Mouse (Mus musculus) embryonic stem cell, embryonic (primary cell): ENCODE measurements at regions not wholly inside any gene's neighbourhood (a gene's known extent, or its start where the extent isn't known, plus 50 kb on each side); places are given as distances from the start of the nearest gene placed in this dataset.

Experiments
- CTCF ChIA-PET, 4 experiments: fragments of 300-600 bp in 2 of 4; fragments of 350-600 bp in 2 of 4; sonication (Branson Sonifier 250); formaldehyde crosslinking; loops; one replicate each; lab custom pipeline; 2022; ENCODE audit warnings: inconsistent platforms in 2 of 4; lab: Charles Lee
- POLR2A ChIA-PET, 4 experiments: fragments of 300-600 bp in 2 of 4; fragments of 350-600 bp in 2 of 4; sonication (Branson Sonifier 250); formaldehyde crosslinking; loops; one replicate each; lab custom pipeline; 2022; ENCODE audit warnings: antibody characterized with exemption in 4 of 4, inconsistent platforms in 1 of 4; lab: Charles Lee

DNA sequence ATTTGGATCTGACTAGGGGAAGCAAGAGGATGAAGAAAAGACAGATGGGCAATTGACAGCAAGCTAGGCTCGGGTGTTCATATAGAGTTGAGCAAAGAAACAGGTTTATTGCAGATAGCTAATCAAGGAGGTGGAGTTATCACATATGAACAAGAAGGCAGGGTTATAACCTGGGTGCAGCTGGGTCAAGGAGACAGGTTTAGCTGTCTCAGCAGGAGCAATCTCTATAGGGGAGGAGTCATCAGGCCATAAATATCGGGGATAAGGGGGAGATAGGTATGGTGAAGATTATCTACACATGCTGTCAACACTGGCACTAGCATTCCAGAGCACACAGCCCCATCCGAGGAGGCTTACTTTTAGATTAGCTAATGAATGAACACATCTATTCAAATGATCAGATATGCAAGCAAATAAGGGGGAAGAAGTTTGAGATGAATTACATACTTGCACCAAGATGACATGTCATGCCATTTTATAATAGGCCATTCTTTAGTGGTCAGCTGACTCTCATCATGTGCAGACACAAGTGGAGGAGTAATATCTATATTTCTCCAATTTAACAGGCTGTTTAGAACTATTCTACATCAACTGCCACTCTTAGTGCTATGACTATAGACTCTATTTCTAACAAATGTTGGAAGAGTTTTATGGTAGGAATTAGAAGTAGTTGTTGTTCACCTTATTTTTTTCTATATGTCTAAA is 76.9 kb downstream of the Lhx9 start:
- ChIA-PET POLR2A (no interaction called here), CTCF (no interaction called here)

GRCm38 (mm10) chr1:138762876-138763275 is 85.5 kb downstream of the Lhx9 start:
- CTCF ChIA-PET: interaction anchor here in 2 of 4 experiments (1.0 kb wide), 2 partner anchors 11 kb away, joined by 3 read pairs; no protein-coding TSS in a partner anchor
- POLR2A ChIA-PET: no interaction called here

DNA sequence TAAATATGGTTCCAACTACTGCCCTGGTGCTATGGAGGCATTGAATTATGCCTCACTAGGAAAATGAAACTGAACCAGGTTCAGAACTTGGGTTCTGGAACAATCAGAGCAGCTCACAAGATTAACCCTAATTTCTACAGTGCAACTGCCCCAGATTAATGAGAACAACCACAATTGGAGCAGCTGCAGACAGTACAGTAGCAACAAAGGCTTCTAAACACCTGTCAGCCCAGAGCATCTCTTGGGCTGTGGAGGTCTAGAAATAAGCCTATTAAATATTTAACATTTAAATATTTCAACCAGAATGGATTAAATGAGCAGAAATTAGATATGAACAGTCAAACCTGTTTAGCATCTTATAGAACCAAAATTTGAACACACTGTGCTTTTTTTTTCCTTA is 90.6 kb downstream of the Lhx9 start:
- ChIA-PET POLR2A (no interaction called here), CTCF (no interaction called here)

GRCm38 (mm10) chr1:138733308-138733707 is 113.4 kb upstream of the Nek7 start:
- POLR2A ChIA-PET: interaction anchor here in 1 of 4 experiments (1.1 kb wide), 1 partner anchor 23 kb away, joined by 5 read pairs; no protein-coding TSS in a partner anchor

DNA sequence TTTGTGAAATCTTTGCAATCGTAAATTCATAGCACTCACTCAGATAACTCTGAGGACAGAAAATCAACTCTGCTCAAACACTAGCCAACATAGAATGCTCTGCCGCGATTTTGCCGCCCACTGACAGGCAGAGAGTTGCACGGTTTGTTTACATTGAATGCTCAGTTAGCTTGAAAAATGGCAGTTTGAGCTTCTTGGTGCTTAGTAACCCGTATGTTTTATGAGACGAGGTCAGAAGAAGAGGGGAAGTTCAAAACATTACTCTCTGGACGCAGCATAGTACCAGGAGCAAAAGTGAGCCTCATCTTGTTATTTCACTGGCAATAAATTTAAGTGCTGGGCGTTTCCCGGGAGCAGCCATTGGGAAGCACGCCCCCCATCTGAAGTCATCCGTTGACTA is 111.1 kb upstream of the Nek7 start:
- ChIA-PET CTCF (no interaction called here), POLR2A (no interaction called here)

More at GRCm38 (mm10) chr1:138733308-138733707, 113.4 kb upstream of the Nek7 start:
- CTCF ChIA-PET: no interaction called here

DNA sequence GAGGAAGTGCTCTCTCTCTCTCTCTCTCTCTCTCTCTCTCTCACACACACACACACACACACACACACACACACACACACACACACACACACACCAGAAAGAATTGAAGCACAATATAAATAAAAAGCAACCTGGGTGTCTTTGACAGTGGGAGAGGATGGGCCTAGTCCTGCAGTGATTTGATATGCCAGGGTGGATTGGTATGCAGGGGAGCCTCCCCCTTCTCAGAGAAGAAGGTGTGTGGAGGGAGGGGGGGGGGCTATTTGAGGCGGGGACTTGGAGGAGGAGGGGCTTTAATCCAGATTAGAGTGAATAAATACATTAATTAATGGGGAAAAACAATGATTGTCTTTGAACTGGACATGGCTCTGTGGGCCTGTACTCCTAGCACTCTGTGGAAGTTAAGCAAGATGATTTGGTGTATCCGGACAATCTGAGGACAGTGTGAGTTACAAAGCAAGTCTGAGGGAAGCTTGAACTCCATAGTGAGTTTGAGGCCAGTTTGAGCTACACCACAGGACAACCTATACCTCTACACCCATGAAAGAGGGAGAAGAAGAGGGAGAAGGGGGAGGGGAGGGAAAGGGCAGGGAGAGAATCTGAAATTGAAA is 109.3 kb upstream of the Nek7 start:
- CTCF ChIA-PET: interaction anchor here in 1 of 4 experiments (0.7 kb wide), 1 partner anchor 1333 kb away, joined by 14 read pairs; no protein-coding TSS in a partner anchor
- POLR2A ChIA-PET: interaction anchor here in 1 of 4 experiments (0.6 to 0.7 kb wide), 2 partner anchors 46 to 582 kb away, joined by 3 to 5 read pairs; no protein-coding TSS in a partner anchor

- ChIA-PET POLR2A (no interaction called here), CTCF (no interaction called here)
Observed at GRCm38 (mm10) chr1:138720728-138721127, 100.8 kb upstream of the Nek7 start.

DNA sequence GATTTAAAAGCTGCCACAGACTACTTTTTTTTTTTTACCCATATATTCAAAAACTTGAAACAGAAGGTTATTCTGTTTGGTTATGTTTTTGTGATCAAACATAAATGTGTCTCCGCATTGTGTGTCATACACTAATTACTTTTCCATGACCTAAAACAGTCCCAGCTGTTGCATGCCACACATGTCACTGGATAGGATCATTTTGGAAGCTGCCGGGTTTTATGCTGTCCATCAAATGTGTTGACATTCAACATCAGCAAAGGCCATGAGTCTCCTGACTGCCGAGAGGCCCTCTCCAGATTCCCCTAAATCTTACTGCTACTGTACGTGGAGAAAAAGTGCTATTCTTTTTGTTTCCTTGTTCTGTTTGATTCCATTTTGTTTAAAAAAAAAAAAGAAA is 99.4 kb upstream of the Nek7 start:
- ChIA-PET POLR2A (no interaction called here), CTCF (interaction anchor here in 1 of 4 experiments (0.7 kb wide), 1 partner anchor 385 kb away, joined by 3 read pairs; no protein-coding TSS in a partner anchor)

DNA sequence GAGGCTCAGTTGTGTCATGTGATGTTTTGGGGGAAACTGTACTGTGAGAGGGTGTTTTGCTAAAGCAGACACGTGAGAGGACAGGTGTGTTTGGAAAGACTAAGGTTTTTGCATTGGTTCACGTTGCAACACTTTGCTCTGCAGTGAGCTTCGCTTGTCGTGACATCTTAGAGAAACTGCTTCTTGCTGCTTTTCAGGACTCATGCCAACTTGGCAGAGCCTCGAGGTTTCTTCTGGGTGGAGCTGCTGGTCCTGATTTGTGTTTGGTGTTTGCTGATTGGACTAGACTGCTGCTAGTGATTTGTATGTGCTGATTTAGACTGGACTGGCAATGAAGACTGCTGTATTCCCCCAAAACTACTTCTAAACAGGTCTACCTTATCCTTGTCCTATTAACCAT is 97.0 kb upstream of the Nek7 start:
- CTCF ChIA-PET: interaction anchor here in 1 of 4 experiments (0.7 kb wide), 1 partner anchor 9 kb away, joined by 3 read pairs; no protein-coding TSS in a partner anchor
- POLR2A ChIA-PET: no interaction called here

DNA sequence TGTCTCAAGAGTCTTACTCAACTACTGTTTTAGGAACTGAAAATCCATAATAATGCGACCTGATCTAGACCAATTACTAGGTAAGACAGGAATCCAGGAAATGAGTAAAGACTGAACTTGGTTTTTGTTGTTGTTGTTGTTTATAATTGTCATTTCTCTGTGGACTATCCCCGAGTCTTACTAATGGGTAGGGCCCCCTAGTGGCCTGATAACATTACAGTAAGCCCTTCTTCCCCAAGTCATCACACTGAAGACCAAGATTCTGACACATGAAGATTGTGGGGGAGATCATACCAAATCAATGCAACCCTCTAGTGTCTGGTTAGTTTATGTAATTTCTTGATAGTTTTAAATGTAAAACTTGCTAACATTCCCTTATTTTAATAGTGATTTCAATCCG is 95.2 kb upstream of the Nek7 start:
- ChIA-PET CTCF (no interaction called here), POLR2A (no interaction called here)

GRCm38 (mm10) chr1:138709229-138709608 is 89.3 kb upstream of the Nek7 start:
- CTCF ChIA-PET: no interaction called here

DNA sequence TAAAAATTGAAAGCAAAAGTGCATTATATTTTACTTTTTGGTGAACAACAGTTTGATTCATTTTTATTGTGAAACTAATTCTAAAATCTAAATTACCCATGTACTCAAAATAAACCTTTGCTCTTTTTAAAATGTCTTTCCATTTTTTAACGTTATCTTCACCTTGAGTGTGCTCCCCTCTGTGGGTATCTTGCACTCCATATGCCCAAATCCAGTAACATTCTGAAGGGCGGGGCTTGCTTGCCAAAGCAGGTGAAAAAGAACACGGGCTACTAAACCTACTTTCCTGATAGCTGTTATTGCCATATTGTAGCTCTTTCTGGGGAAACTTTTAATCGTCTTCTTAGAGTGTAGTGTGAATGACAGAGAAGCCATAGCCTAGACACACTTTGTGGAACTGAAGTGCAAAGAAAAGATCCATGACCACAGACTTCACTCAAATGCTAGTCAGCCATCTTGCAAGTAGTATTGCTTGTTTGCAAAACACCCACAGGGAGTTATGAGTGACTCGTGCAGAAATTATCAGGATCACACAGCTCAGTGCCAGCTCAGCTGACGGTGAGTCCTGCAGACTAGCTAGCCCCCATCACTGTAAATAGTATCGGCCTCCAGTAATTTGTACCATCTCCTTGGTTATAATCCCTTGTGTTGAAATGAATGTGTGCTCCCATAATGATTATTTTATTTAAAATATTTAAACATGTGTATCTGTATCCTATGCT is 88.7 kb upstream of the Nek7 start:
- CTCF ChIA-PET: no interaction called here
- POLR2A ChIA-PET: no interaction called here

More at GRCm38 (mm10) chr1:138709229-138709608, 89.3 kb upstream of the Nek7 start:
- POLR2A ChIA-PET: no interaction called here

- ChIA-PET CTCF (no interaction called here), POLR2A (no interaction called here)
Observed at GRCm38 (mm10) chr1:138707913-138708312, 88.0 kb upstream of the Nek7 start.

DNA sequence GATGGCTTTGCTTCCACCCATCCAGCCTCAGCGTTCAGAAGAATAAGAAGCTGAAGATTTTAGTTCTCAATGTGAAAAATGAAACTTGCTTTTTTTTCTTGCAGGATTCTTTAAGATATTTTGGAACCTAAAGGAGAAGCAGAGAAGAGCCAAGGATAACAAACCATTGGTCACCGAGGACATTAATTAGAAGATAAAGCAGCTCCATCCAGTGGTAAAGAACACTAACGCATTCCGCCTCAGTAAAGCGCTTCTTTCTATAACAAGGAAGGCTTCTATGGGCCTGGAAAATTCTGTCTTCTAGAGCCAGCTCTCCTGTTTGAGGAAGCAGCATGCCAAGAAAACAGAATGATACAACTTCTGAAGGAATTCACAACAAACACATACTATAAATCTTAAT is 83.3 kb upstream of the Nek7 start:
- ChIA-PET CTCF (no interaction called here), POLR2A (no interaction called here)

DNA sequence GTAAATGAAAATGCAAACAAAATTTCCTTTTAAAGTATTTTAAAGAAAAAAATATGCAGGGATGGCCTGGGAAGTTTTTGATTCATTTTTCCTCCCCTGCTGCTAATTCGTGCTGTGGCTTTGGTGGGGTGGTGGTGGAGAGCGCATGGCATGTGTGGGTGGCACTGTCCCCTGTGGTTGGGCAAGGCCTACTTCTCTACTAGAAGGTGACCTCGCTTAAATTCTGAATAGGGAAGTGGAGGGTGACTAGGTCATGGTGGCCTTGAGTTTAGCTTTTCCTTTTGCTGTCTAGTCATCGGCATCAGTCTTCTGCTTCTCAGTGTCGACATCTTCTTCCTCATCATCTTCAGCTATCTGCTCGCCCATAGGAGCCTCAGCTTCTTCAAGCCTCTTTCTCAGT is 69.3 kb upstream of the Nek7 start:
- ChIA-PET POLR2A (no interaction called here), CTCF (interaction anchor here in 2 of 4 experiments (0.5 to 0.6 kb wide), 2 partner anchors 19 to 220 kb away, joined by 3 to 4 read pairs; no protein-coding TSS in a partner anchor)

DNA sequence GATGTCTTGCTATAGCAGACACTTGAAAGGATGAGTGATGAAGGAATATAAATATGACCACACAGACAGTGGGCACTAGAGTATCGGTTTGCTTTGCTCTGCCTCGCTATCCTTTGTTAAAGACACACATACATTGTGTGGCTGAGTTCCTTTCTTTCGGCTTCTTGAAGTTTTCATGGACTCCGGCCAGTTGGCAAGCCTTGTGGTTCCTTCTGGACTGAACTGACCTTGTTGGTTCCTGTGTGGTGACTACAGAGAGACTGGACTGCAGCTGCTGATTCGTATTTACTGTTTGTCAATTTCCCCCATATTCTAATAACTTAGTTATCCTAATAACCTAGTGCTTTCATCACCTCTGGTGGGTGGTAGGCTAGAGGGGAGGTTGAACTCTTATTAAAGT is 66.8 kb upstream of the Nek7 start:
- POLR2A ChIA-PET: no interaction called here
- CTCF ChIA-PET: no interaction called here

GRCm38 (mm10) chr1:138683711-138684110 is 63.8 kb upstream of the Nek7 start:
- CTCF ChIA-PET: no interaction called here
- POLR2A ChIA-PET: no interaction called here

DNA sequence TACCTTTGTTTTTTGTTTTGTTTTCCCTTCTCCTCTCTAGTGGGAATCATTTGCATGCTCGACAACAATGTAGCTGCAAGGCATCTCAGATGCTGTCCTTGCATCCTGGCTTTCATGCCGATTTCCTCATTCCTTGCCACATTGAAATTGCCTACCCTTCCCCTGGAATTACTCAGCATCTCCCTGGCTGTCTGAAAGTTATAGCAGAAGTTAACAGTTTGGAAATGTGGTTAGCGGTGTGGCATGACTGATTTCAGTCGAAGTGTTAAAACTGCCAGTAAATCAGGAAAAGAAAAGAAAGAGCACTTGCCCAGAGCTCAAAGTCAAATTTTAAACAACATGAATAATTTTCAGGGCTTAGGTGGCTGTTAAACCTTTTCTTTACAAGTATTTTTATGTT is 62.0 kb upstream of the Nek7 start:
- POLR2A ChIA-PET: interaction anchor here in 1 of 4 experiments (0.6 kb wide), 1 partner anchor 19 kb away, joined by 3 read pairs; no protein-coding TSS in a partner anchor
- CTCF ChIA-PET: no interaction called here

- CTCF ChIA-PET: no interaction called here
- POLR2A ChIA-PET: no interaction called here
Observed at GRCm38 (mm10) chr1:138674199-138674598, 54.3 kb upstream of the Nek7 start.
